Mouse (Mus musculus): ENCODE results near the gene Hnrnpa2b1. TPM values are rescaled to one million over a fixed set of nuclear protein-coding genes. Genes with fewer than 3 reads are reported as not detected.
A peak's percentile ranks its signal among the peaks of the same experiment; 100 is the strongest.

Gene Hnrnpa2b1
- polyA plus RNA-seq, 1 experiment from 2014 or later, result 2,304 TPM

- Histone ChIP-seq H3K27ac (no peak overlapping the region), H3K36me3 (peaks cover 53% of the 10 kb centered on the region), H3K4me1 (0 out of 2 replicates have a peak, but pooled peaks cover 3% of the 10 kb centered on the region), H3K9me3 (replicated peaks) (no peaks in the 10 kb centered on the region), H3K9ac (no peak overlapping the region), H3K27me3 (no peaks in the 10 kb centered on the region), H3K4me3 (no peak overlapping the region), H3K4me2 (replicated peaks) (no peak overlapping the region)
- peak; percentile 39; the same call in 1 of the 2 replicates for ATAC-seq (ENCODE audit: low FRiP score)
- 83% methylated on average over 4 of the region's 4 CpGs for WGBS
Observed at GRCm38 (mm10) chr6:51460021-51460360, 9.7 kb downstream of the Hnrnpa2b1 start.

- Histone ChIP-seq H3K27ac (no peak overlapping the region), H3K4me2 (replicated peaks) (no peak overlapping the region), H3K9me3 (replicated peaks) (no peaks in the 10 kb centered on the region), H3K36me3 (peaks cover 53% of the 10 kb centered on the region), H3K9ac (no peak overlapping the region), H3K4me3 (no peak overlapping the region), H3K27me3 (no peaks in the 10 kb centered on the region), H3K4me1 (0 out of 2 replicates have a peak, but pooled peaks cover 3% of the 10 kb centered on the region)
- peak; percentile 41 for ATAC-seq (ENCODE audit: low FRiP score)
- 41% methylated on average over 5 of the region's 5 CpGs for WGBS
Observed at GRCm38 (mm10) chr6:51459313-51460020, 10.2 kb downstream of the Hnrnpa2b1 start.

GRCm38 (mm10) chr6:51458925-51459312, 10.8 kb downstream of the Hnrnpa2b1 start:
- ATAC-seq (ENCODE audit: low FRiP score), result peak; percentile 47
- Histone ChIP-seq H3K9ac (no peak overlapping the region), H3K27ac (no peak overlapping the region), H3K36me3 (peaks cover 51% of the 10 kb centered on the region), H3K9me3 (replicated peaks) (no peaks in the 10 kb centered on the region), H3K4me3 (no peak overlapping the region), H3K4me1 (0 out of 2 replicates have a peak, but pooled peaks cover 2% of the 10 kb centered on the region), H3K4me2 (replicated peaks) (no peak overlapping the region), H3K27me3 (no peaks in the 10 kb centered on the region)
- WGBS, result 59% methylated on average over 2 of the region's 2 CpGs

GRCm38 (mm10) chr6:51457770-51458387, 11.8 kb downstream of the Hnrnpa2b1 start:
- H3K4me3 ChIP-seq, result no peak overlapping the region
- ATAC-seq (ENCODE audit: low FRiP score), result no peak
- H3K9me3 ChIP-seq (replicated peaks), result no peaks in the 10 kb centered on the region
- no peak overlapping the region for H3K9ac ChIP-seq
- H3K36me3 ChIP-seq, result peaks cover 41% of the 10 kb centered on the region
- H3K27ac ChIP-seq, result no peak overlapping the region
- 85% methylated on average over 8 of the region's 8 CpGs for WGBS
- no peaks in the 10 kb centered on the region for H3K27me3 ChIP-seq
- no peaks in the 10 kb centered on the region for H3K4me1 ChIP-seq
- H3K4me2 ChIP-seq (replicated peaks), result no peak overlapping the region

GRCm38 (mm10) chr6:51457283-51457682, 12.4 kb downstream of the Hnrnpa2b1 start:
- no peaks in the 10 kb centered on the region for H3K9me3 ChIP-seq (replicated peaks)
- no peaks in the 10 kb centered on the region for H3K4me1 ChIP-seq
- H3K4me2 ChIP-seq (replicated peaks), result no peak overlapping the region
- ATAC-seq (ENCODE audit: low FRiP score), result no peak
- WGBS, result 84% methylated on average over 3 of the region's 3 CpGs
- no peak overlapping the region for H3K9ac ChIP-seq
- H3K27me3 ChIP-seq, result no peaks in the 10 kb centered on the region
- H3K36me3 ChIP-seq, result peaks cover 39% of the 10 kb centered on the region
- H3K27ac ChIP-seq, result no peak overlapping the region
- H3K4me3 ChIP-seq, result no peak overlapping the region

GRCm38 (mm10) chr6:51456198-51456597, 13.5 kb downstream of the Hnrnpa2b1 start:
- Histone ChIP-seq H3K36me3 (peaks cover 29% of the 10 kb centered on the region), H3K27me3 (no peaks in the 10 kb centered on the region), H3K27ac (no peak overlapping the region), H3K9ac (no peak overlapping the region), H3K4me3 (no peak overlapping the region), H3K4me2 (replicated peaks) (no peak overlapping the region), H3K4me1 (no peaks in the 10 kb centered on the region), H3K9me3 (replicated peaks) (no peaks in the 10 kb centered on the region)
- WGBS, result 86% methylated on average over 1 of the region's 1 CpGs
- ATAC-seq (ENCODE audit: low FRiP score), result no peak

GRCm38 (mm10) chr6:51454949-51455348, 14.7 kb downstream of the Hnrnpa2b1 start:
- Histone ChIP-seq H3K4me2 (replicated peaks) (no peak overlapping the region), H3K4me3 (no peak overlapping the region), H3K9ac (no peak overlapping the region), H3K36me3 (peaks cover 20% of the 10 kb centered on the region), H3K9me3 (replicated peaks) (no peaks in the 10 kb centered on the region), H3K27ac (no peak overlapping the region), H3K4me1 (no peaks in the 10 kb centered on the region), H3K27me3 (no peaks in the 10 kb centered on the region)
- 64% methylated on average over 3 of the region's 3 CpGs for WGBS
- ATAC-seq (ENCODE audit: low FRiP score), result no peak

- H3K36me3 ChIP-seq, result peaks cover 9% of the 10 kb centered on the region; the same call in 1 of the 2 replicates
- H3K27me3 ChIP-seq, result no peaks in the 10 kb centered on the region
- no peak overlapping the region for H3K27ac ChIP-seq
- H3K9me3 ChIP-seq (replicated peaks), result no peaks in the 10 kb centered on the region
- H3K4me1 ChIP-seq, result no peaks in the 10 kb centered on the region
- 65% methylated on average over 7 of the region's 7 CpGs for WGBS
- ATAC-seq (ENCODE audit: low FRiP score), result no peak
- no peak overlapping the region for H3K4me2 ChIP-seq (replicated peaks)
- no peak overlapping the region for H3K9ac ChIP-seq
- no peak overlapping the region for H3K4me3 ChIP-seq
Observed at GRCm38 (mm10) chr6:51452927-51453503, 16.7 kb downstream of the Hnrnpa2b1 start.

GRCm38 (mm10) chr6:51442191-51442835, 27.4 kb downstream of the Hnrnpa2b1 start:
- WGBS, result 57% methylated on average over 9 of the region's 9 CpGs
- H3K27ac ChIP-seq, result no peak overlapping the region
- ATAC-seq (ENCODE audit: low FRiP score), result no peak

GRCm38 (mm10) chr6:51438826-51439330, 30.8 kb downstream of the Hnrnpa2b1 start:
- no peak overlapping the region for H3K9ac ChIP-seq
- 88% methylated on average over 9 of the region's 9 CpGs for WGBS
- no peak overlapping the region for H3K4me3 ChIP-seq
- no peak overlapping the region for H3K4me2 ChIP-seq (replicated peaks)
- H3K36me3 ChIP-seq, result no peaks in the 10 kb centered on the region
- H3K9me3 ChIP-seq (replicated peaks), result no peaks in the 10 kb centered on the region
- no peak overlapping the region for H3K27ac ChIP-seq
- ATAC-seq (ENCODE audit: low FRiP score), result no peak
- H3K4me1 ChIP-seq, result no peaks in the 10 kb centered on the region
- H3K27me3 ChIP-seq, result peaks cover 14% of the 10 kb centered on the region

More at GRCm38 (mm10) chr6:51442191-51442835, 27.4 kb downstream of the Hnrnpa2b1 start:
- Histone ChIP-seq H3K4me3 (no peak overlapping the region), H3K36me3 (no peaks in the 10 kb centered on the region), H3K27me3 (no peaks in the 10 kb centered on the region), H3K9me3 (replicated peaks) (no peaks in the 10 kb centered on the region), H3K4me2 (replicated peaks) (no peak overlapping the region), H3K9ac (no peak overlapping the region), H3K4me1 (no peaks in the 10 kb centered on the region)

GRCm38 (mm10) chr6:51437665-51438064, 32.0 kb downstream of the Hnrnpa2b1 start:
- Histone ChIP-seq H3K4me2 (replicated peaks) (no peak overlapping the region), H3K9me3 (replicated peaks) (no peaks in the 10 kb centered on the region), H3K9ac (no peak overlapping the region), H3K27me3 (peaks cover 25% of the 10 kb centered on the region), H3K27ac (no peak overlapping the region), H3K4me1 (peaks cover 4% of the 10 kb centered on the region), H3K36me3 (no peaks in the 10 kb centered on the region), H3K4me3 (no peak overlapping the region)
- no peak for ATAC-seq (ENCODE audit: low FRiP score)
- WGBS, result 78% methylated on average over 4 of the region's 4 CpGs

GRCm38 (mm10) chr6:51434270-51434669, 35.4 kb downstream of the Hnrnpa2b1 start:
- H3K27ac ChIP-seq, result no peak overlapping the region
- 35% methylated on average over 7 of the region's 7 CpGs for WGBS
- H3K4me1 ChIP-seq, result peaks cover 6% of the 10 kb centered on the region
- 0 out of 2 replicates have a peak overlapping the region, but pooled peaks have one; percentile 50 for H3K4me3 ChIP-seq
- no peaks in the 10 kb centered on the region for H3K9me3 ChIP-seq (replicated peaks)
- no peaks in the 10 kb centered on the region for H3K36me3 ChIP-seq
- H3K9ac ChIP-seq, result no peak overlapping the region
- no peak overlapping the region; the same call in 1 of the 2 replicates for H3K4me2 ChIP-seq (replicated peaks)
- ATAC-seq (ENCODE audit: low FRiP score), result no peak
- H3K27me3 ChIP-seq, result peaks cover 35% of the 10 kb centered on the region
